Mouse (Mus musculus) CD4-positive, CD25-positive, alpha-beta regulatory T cell, adult 2 months (primary cell): ENCODE measurements around the gene Cmss1.

Experiments used
- DNase-seq: peaks from one replicate; pipeline ENCODE4 v3.0.0-alpha.2; 2012; ENCODE audit warnings: low read depth, low spot score

Cmss1 gene

DNA sequence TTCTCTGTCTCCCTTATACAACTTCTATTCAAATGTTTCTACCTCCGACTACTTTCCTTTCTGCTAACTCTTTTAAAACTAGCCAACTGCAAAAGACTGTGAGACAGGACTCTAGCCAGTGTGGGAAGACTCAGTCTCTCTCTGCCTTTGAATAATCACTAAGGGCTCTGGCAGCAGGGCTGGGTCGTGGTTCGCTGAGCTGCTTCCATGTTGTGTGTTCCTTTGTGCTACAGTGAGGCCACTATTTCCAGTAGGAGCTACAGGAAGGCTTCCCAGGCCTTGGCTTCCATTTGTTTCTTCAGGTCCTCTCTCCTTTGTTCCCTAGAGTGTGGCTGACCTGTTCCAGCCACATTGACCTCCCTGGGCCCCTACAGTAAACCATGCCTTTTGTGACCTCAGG lies 260.4 kb downstream of the Cmss1 start:
- DNase-seq: no peak

- no peak for DNase-seq
Measured at GRCm38 (mm10) chr16:57340613-57340898, 266.1 kb downstream of the Cmss1 start.

DNA sequence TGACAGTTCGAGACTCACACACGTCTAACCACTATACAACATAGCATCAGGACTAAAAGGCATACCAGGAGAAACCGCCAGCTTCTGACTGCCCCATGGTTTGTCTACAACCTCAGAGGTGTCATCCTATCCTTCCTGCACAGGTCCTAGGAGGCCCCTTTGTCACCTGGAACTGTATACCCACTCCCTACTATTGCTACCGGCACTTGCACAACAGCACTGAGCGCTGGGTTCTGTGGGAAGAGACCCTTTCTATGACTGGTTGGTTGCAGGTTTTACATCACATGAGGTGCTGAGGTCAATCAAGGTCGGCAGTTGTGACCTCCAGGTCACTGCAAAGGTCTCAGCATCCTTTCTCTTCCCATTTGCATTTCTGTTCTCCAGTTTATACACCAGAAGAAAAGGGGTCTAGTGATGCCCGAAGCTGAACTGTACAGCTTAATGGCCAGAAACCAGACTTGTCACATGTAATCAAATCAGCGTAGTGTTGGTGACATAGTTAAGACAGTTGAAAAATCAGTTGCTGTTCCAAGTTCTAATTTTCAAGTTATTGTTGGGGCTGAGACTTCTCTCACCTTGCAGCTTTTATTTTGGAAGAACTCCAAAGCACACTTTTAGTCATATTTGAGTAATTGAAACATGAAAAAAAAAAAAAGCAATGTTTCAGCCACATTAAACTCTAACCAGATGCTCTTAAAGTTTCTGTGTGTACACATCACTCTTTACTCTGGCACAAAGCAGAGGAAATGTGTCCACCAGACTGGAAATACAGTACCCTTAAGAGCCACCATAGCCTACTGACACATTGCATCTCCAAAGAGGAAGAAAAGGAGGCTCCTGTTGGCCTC lies 266.7 kb downstream of the Cmss1 start:
- DNase-seq: no peak

- peak; percentile 49 for DNase-seq
Measured at GRCm38 (mm10) chr16:57336770-57337423, 269.8 kb downstream of the Cmss1 start.

DNA sequence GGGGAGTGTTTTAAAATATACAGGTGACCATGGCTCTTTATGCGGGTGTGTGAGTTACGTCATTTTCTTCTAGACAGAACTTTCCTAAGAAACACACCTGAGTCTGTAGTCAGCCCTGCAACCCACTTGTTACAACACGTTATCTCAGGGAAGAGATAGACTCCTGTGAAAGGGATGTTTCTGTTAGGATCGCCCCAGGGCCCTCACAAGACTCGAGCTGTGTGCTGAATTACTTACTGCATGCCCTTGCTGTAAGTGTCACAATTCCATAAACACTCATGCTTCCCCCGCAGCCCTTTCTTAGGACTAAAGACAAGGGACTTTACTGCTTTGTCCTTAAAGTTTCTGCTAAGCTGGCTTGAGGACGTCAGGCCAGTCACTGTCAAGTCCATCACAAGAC lies 274.4 kb downstream of the Cmss1 start:
- DNase-seq: no peak

DNA sequence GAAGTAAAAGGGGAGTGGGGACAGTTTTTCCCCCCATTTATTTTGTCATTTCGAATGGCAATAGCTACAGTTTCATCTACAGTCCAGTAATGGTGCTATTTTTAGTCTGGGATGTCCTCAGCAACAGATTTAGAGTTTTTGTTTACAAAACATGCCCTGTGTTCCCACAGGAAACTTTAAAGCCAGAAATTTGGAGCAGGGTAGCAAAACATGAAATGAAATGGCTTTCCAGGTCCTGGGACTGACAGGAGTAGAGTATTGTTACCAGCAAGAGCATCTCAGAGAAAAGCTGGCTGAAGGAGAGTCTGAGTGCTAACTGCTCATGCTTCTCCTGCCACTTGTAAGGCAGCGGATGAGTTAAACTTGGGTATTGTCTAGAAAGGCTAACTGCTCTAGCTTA lies 276.6 kb downstream of the Cmss1 start:
- DNase-seq: no peak

DNA sequence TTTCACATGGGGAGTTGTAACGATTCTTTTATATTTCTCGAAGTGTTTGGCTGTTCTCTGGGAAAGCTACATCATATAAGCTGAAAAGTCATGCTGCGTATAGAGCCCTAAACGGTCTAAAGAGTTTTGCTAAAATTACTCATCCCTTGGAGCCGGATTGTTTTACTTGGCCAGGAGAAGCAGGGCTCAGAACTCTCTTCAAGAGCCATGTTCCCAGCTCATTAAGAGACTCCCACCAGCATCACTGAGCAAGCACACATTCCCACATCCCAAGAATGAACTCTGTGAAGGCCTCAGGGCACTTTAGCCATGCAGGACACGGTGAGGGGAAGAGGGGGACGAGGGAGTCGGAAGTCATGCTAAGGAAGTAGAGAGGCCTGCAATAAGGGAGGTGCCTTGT lies 277.6 kb downstream of the Cmss1 start:
- no peak for DNase-seq

DNA sequence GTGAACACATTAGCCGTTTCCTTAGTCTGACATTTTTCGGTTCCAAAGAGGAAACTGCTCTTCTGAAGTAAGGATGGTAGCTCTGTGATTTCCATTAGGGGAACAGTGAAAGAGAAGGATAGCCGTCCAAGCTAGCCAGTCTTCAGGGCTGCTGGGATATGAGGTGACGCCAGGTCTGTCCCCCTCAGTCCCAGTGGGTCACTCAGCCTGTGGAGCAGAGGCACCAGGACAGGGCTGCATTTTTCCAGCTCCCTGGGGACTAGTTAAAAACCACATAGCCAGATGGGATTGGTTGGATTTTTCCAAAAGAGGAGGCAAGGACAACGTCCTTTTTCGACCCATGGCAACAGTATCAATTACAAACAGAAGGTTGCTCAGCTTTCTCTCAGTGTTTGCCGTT lies 279.7 kb downstream of the Cmss1 start:
- DNase-seq: no peak

DNA sequence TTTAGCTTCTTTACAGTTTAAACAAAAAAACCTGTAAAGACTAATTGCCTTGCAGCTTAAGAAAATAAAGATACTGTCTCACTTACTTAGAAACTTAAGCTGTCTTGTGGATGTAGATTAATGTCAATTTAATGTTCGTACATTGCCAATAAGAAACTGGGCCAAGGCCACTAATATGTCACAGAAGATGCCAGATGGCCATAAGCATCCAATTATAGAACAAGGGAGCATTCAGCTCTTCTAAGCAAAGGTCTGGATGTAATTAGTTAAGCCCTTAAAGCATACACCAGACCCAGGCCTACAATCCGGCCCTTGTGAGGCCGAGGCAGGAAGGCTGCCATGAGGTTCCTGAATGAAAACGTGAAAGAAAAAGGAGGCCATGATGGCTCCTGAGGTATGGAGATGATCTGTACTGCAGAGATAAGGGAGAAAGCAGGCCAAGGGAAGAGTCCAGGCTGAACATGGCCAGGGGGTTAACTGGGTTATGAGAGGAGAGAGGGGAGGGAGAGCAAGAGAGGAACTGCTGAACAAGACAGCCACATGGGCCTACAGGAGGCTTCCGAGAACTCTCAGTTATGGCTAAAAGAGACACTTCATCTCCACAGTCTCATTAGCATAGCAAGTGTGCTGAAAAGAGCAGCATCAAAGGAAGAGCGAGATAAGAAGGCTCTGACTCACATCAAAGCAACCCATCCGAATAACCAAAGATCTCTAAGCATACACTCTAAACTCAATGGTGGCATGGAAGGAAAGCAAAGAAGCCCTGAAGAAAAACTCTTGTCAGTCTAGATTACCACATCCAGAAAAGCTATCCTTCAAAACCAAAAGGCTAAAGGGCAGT lies 287.2 kb downstream of the Cmss1 start:
- DNase-seq: peak; percentile 64

DNA sequence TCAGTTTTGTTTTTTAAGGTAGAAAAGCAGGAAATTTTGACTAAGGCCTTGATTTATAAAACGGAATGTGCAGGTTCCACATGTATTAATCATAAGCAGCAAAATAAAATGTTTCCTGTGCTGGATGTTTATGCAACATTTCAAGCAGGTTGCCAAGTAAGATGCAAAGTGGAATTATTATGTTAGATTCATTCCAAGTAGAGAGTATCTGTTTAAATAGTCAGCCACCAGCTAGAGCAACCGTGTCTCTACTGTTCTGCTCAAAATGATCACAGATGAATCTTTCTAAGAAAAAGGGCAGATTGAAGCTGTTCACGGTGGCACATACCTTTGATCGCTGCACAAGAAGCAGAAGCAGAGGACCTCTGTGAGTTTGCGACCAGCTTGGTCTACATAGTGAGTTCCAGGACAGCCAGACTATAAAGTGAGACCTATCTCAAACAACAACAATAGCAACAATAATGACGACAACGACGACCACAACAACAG lies 288.0 kb downstream of the Cmss1 start:
- DNase-seq: no peak

DNA sequence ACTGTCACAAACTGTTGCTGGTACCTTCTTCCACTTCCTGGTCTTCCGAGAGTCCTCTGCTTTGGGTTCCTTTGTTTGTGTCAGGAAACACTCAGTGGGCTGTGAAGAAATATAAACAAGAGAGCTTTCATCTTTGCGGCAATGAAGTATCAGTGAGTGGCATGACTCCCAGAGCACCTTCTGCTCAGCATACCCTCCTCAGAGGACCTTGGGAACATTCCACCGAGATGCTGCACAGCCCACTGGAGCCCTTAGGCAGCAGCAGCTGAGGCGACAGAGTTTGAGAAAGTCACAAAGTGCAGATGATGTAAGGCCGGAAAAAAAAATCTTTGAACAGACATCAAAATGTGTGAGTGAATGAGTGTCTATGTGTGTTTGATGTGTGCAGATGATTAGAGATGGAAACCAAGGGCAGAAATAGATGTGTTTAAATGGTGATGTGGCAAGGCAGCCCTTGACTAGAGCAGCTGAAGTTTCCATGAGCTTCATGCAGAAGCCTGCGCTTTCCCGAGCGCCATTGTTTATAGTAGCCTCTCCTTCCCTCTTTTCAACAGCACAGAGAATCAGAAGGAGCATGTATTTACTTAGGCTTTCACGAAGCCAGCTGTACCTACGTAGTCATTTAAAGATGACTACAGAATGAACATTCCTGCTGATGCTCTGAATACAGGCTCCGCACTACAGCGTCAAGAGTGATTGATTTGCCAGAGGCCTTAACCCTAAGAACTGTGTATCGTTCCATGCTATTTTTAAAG lies 288.6 kb downstream of the Cmss1 start:
- DNase-seq: peak; percentile 31

DNA sequence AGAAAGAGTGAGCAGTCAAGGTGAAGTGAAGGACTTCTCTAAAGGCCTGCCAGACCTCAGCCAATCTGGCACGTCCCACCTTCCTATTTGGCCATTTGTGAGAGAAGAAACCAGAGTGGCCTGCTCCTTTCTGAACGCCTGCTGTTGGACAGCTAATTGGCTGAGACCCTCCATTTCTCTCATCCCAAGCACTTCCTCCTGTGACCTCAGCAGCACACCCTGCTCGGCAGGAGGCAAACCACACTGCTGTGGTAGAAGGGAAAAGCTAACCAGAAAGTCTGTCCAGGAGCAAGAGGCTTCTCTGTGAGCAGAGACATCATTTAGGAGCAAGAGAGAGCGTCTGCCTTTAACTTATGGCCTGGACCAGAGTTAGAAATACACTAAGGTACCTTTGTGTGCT lies 289.5 kb downstream of the Cmss1 start:
- no peak for DNase-seq

DNA sequence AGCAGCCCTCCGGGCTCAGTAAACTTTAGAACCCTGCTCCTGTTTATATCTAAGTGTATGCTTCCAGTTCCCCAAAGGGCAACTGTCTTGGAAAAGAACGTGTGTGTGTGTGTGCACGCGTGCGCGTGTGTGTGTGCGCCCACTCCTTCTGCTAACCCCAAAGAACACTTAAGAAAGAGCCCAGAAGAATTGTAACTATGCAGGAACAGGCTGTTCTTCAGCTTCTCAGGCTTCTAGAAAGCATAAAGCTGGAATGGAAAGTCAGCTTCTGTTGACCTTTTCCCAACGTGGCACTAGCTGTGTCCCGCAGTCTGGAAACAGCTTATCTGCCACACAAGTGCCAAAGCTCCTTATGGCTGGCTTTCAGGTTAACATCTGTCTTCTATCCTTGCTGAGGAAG lies 291.6 kb downstream of the Cmss1 start:
- DNase-seq: no peak

- no peak for DNase-seq
Measured at GRCm38 (mm10) chr16:57314236-57314635, 292.4 kb downstream of the Cmss1 start.

DNA sequence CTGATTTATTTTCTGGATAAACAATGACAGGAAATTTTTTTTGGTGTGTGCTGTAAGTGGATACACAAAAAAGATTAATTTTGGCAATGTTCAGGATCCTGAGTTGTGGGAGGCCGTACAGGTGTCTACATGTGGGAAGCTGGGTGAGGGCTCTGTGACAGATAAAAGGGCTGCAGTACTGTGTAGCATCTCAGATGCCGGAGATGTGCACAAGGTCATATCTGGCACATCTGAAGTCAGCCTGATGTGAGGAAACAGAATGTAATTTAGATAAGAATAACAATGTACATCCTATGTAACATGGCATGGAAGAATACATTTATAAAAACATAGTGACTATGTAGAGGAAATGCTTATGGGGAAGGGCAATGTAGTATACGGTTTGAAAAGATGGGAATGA lies 293.2 kb downstream of the Cmss1 start:
- DNase-seq: no peak

- DNase-seq: no peak
Measured at GRCm38 (mm10) chr16:57312130-57312529, 294.5 kb downstream of the Cmss1 start.

GRCm38 (mm10) chr16:57305463-57305862 lies 301.2 kb downstream of the Cmss1 start:
- DNase-seq: no peak

- no peak for DNase-seq
Measured at GRCm38 (mm10) chr16:57303716-57304115, 302.9 kb downstream of the Cmss1 start.

DNA sequence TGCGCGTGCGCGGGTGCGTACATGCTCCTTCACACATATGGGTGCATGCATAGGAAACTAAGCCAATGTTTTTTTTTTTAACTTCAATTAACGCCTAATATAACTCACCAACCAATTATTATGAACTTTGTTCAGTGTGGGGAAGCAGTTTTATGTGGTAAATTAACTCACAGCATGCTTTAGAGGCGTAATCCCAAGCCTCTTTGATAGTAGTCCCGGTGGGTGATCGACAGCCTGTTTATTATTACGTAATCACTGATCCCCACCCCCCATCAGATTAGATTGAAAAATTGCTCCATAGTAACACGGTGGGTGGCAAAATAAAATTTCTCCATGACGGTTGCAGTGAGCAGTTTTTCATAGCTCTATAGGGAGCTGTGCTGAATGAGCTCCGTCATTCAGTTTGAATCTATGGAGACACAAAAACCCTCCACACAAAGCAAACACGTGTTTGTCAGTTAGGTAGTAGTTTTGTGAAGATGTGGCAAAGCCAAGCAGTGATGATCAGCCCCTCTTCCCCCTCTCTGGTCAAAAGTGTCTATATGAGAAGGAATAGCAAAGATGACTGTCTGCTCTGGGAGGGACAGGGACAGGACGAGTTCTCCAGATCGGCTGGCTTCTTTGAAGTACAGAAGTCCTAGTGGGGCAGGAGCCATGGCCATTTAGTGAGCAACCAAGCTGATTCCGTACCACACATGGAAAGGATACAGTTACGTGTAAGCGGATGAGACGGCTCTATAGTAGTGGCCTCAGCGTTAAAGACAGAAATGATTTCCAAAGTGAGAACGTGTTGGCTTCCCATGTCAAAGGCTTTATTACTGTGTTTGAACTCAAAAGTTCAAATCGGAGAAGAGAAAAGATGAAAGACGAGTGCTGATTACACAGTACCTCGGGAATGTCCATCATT lies 303.6 kb downstream of the Cmss1 start:
- DNase-seq: no peak

DNA sequence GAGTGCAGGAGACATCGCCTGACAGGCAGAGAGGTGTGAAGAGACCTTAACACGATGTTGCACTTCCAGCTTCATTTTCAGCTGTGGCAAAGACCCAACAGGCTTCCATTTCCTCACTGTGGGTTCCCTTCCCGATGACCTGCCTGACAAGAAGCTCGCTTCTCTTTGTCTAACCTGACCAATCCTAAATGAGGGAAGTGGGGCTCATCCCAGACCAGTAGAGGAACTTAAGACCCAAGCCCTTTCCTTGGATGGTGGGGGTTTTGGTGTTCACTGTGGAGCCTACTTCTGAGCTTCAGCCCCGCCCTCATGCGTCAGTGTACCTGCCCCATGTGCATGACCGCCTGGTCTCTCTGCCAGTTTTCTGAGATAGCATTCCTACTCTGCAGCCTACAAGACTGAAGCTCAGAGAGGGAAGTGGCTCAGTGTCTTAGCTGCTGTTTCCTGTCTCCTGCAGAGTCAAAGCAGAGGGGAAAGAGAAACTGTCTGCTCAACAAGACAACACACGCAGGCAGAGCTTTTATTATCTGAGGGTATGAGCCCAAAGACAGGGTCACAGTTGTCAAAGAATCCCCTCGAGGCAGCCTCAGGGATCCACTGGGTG lies 305.1 kb downstream of the Cmss1 start:
- peak; percentile 40 for DNase-seq
